9 mouse cellular contexts compared by ENCODE assay signal in the genomic region with DNA sequence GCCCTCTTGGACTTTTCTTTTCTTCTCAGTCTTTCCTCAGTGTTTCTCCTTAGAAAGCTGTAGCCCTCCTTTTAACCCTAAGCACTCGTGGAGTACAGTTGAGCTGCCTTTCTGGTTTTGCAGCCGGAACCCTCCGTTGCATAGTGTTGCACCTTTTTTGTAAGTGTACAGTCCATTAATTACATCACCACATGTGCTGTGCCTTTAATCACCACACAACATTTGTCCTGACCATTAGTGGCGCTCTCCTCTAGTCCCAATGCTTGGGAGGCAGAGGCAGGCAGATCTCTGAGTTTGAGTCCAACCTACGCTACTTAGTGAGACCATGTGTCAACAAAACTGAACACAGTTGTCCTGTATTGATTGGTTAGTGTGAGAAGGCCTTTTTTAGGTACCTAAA. TPM values are rescaled to one million over a fixed set of nuclear protein-coding genes. Genes with fewer than 3 reads are reported as not detected.
A peak's percentile ranks its signal among the peaks of the same experiment; 100 is the strongest.
DNase-seq lines count a peak whose midpoint lies in the region; ATAC-seq and TF ChIP-seq lines count a peak whose summit lies in the region.
"Had no signal": no experiment of that assay in that cellular context is flagged by ENCODE, and none has a peak within 500 bp of the region (broad histone marks: within the 10 kb centered on the region; RNA-seq: fewer than 3 reads in every experiment).

No protein-coding gene starts in this region.

- DNase-seq in adrenal gland, postnatal 14 days, result peak; percentile 2
- DNase-seq in adrenal gland, postnatal 25 days, result no peak
- DNase-seq in neural tube, embryonic 11.5 days (ENCODE audit: low spot score), result no peak
- no peak for DNase-seq in neural tube, embryonic 10.5 days (ENCODE audit: extremely low spot score, low spot score)
- no peak for DNase-seq in stomach, postnatal 0 days (ENCODE audit: low spot score)
- no peak for DNase-seq in frontal cortex, adult 2 months (ENCODE audit: extremely low spot score in 1 of 2, low spot score in 1 of 2)
- DNase-seq in adrenal gland, postnatal 36 days, result no peak

- H3K27me3 ChIP-seq in neural tube, embryonic 11.5 days (ENCODE audit: control insufficient read depth, insufficient read depth, low read length), result no peaks in the 10 kb centered on the region
- H3K27me3 ChIP-seq in limb, embryonic 15.5 days, result no peaks in the 10 kb centered on the region
- no peaks in the 10 kb centered on the region for H3K27me3 ChIP-seq in stomach, postnatal 0 days (ENCODE audit: control insufficient read depth, insufficient read depth, low read length)

- no peak for ATAC-seq in neural tube, embryonic 11.5 days (ENCODE audit: insufficient read depth, low FRiP score, low TSS enrichment)
- ATAC-seq in limb, embryonic 15.5 days (ENCODE audit: insufficient number of reproducible peaks, low FRiP score, low TSS enrichment, low read depth), result no peak
- ATAC-seq in stomach, postnatal 0 days (ENCODE audit: low FRiP score, low TSS enrichment), result no peak

- TF ChIP-seq EP300 in stomach, postnatal 0 days (optimal IDR thresholded peaks at IDR 0.05), result no peak

- H3K4me2 ChIP-seq in neural tube, embryonic 11.5 days (ENCODE audit: low read depth), result peak overlapping the region; percentile 84
- peak overlapping the region; percentile 82 for H3K4me2 ChIP-seq in limb, embryonic 15.5 days
- peak overlapping the region; percentile 86 for H3K4me2 ChIP-seq in stomach, postnatal 0 days (replicated peaks; ENCODE audit: low read depth)

- H3K27ac ChIP-seq in neural tube, embryonic 11.5 days (ENCODE audit: low read depth, low read length), result no peak overlapping the region
- H3K27ac ChIP-seq in limb, embryonic 15.5 days, result no peak overlapping the region
- H3K27ac ChIP-seq in stomach, postnatal 0 days (replicated peaks), result no peak overlapping the region

- no peaks in the 10 kb centered on the region for H3K9me3 ChIP-seq in neural tube, embryonic 11.5 days (ENCODE audit: control insufficient read depth, low read length)
- H3K9me3 ChIP-seq in limb, embryonic 15.5 days, result no peaks in the 10 kb centered on the region
- H3K9me3 ChIP-seq in stomach, postnatal 0 days (ENCODE audit: control insufficient read depth, low read length), result no peaks in the 10 kb centered on the region

- H3K36me3 ChIP-seq in neural tube, embryonic 11.5 days (ENCODE audit: control insufficient read depth, insufficient read depth, low read length), result peaks cover 23% of the 10 kb centered on the region
- H3K36me3 ChIP-seq in limb, embryonic 15.5 days, result peaks cover 44% of the 10 kb centered on the region
- H3K36me3 ChIP-seq in stomach, postnatal 0 days (ENCODE audit: control insufficient read depth, insufficient read depth, low read length), result peaks cover 24% of the 10 kb centered on the region

- peak overlapping the region; percentile 92 for H3K4me3 ChIP-seq in neural tube, embryonic 11.5 days (ENCODE audit: low read depth, low read length)
- H3K4me3 ChIP-seq in limb, embryonic 15.5 days, result peak overlapping the region; percentile 100
- peak overlapping the region; percentile 99 for H3K4me3 ChIP-seq in stomach, postnatal 0 days (ENCODE audit: low read depth, low read length)

- TF ChIP-seq CTCF in stomach, postnatal 0 days (IDR thresholded peaks at IDR 0.05; ENCODE audit: low read depth), result no peak

- H3K4me1 ChIP-seq in neural tube, embryonic 11.5 days (ENCODE audit: control insufficient read depth, insufficient read depth, low read length), result peaks cover 9% of the 10 kb centered on the region; the same call in 1 of the 2 replicates
- peaks cover 13% of the 10 kb centered on the region for H3K4me1 ChIP-seq in limb, embryonic 15.5 days
- H3K4me1 ChIP-seq in stomach, postnatal 0 days (replicated peaks; ENCODE audit: control insufficient read depth, insufficient read depth), result no peaks in the 10 kb centered on the region

- WGBS in neural tube, embryonic 11.5 days, result 89% methylated on average over 5 of the region's 5 CpGs
- WGBS in limb, embryonic 15.5 days, result 80% methylated on average over 5 of the region's 5 CpGs
- 76% methylated on average over 5 of the region's 5 CpGs for WGBS in stomach, postnatal 0 days

- peak overlapping the region; percentile 97 for H3K9ac ChIP-seq in neural tube, embryonic 11.5 days (ENCODE audit: low read length)
- peak overlapping the region; percentile 99 for H3K9ac ChIP-seq in limb, embryonic 15.5 days
- peak overlapping the region; percentile 99 for H3K9ac ChIP-seq in stomach, postnatal 0 days (ENCODE audit: low read length)

RNA-seq across cellular contexts. Expression of gene Bap1, which starts 0.8 kb away (rescaled TPM):
- 58.5 and 62.4 TPM in 2 replicates for total RNA-seq in adrenal gland, postnatal 14 days (2021)
- total RNA-seq in adrenal gland, postnatal 25 days (2021), result 62.6 and 65.9 TPM in 2 replicates
- polyA plus RNA-seq in neural tube, embryonic 11.5 days (2014; fragmentation: Nextera tagmentation; extraction: Ambion mirVana), result 113 and 125 TPM in 2 replicates
- 74.5 and 75.4 TPM in 2 replicates for polyA plus RNA-seq in limb, embryonic 15.5 days (2015; fragmentation: Nextera tagmentation; extraction: Ambion mirVana)
- polyA plus RNA-seq in stomach, postnatal 0 days (2015; fragmentation: Nextera tagmentation; extraction: Ambion mirVana), result 22.5 and 24.5 TPM in 2 replicates
- 131 and 145 TPM in 2 replicates for polyA plus RNA-seq in frontal cortex, adult 2 months (2012; rRNA removed)
- total RNA-seq in adrenal gland, postnatal 36 days (2021), result 10 to 100 TPM; 61.8 to 63.2 TPM

RNA-seq across cellular contexts. Expression of gene Phf7, which starts 1.0 kb away (rescaled TPM):
- 6.8 and 9.6 TPM in 2 replicates for total RNA-seq in adrenal gland, postnatal 14 days (2021)
- 7.6 and 11.0 TPM in 2 replicates for total RNA-seq in adrenal gland, postnatal 25 days (2021)
- polyA plus RNA-seq in neural tube, embryonic 11.5 days (2014; fragmentation: Nextera tagmentation; extraction: Ambion mirVana), result 12.7 and 13.1 TPM in 2 replicates
- 9.5 and 12.5 TPM in 2 replicates for polyA plus RNA-seq in limb, embryonic 15.5 days (2015; fragmentation: Nextera tagmentation; extraction: Ambion mirVana)
- polyA plus RNA-seq in stomach, postnatal 0 days (2015; fragmentation: Nextera tagmentation; extraction: Ambion mirVana), result 9.5 and 10.1 TPM in 2 replicates
- 4.5 and 5.9 TPM in 2 replicates for polyA plus RNA-seq in frontal cortex, adult 2 months (2012; rRNA removed)
- 1 to 10 TPM; 5.1 to 8.9 TPM for total RNA-seq in adrenal gland, postnatal 36 days (2021)

RNA-seq across cellular contexts. Expression of gene Sema3g, which starts 34.4 kb away (rescaled TPM):
- total RNA-seq in adrenal gland, postnatal 14 days (2021), result 10.9 and 13.9 TPM in 2 replicates
- 6.3 and 7.5 TPM in 2 replicates for total RNA-seq in adrenal gland, postnatal 25 days (2021)
- 0.21 and 0.50 TPM in 2 replicates for polyA plus RNA-seq in neural tube, embryonic 11.5 days (2014; fragmentation: Nextera tagmentation; extraction: Ambion mirVana)
- polyA plus RNA-seq in limb, embryonic 15.5 days (2015; fragmentation: Nextera tagmentation; extraction: Ambion mirVana), result 1.2 and 1.5 TPM in 2 replicates
- polyA plus RNA-seq in stomach, postnatal 0 days (2015; fragmentation: Nextera tagmentation; extraction: Ambion mirVana), result 0.38 and 0.53 TPM in 2 replicates
- 3.5 and 3.9 TPM in 2 replicates for polyA plus RNA-seq in frontal cortex, adult 2 months (2012; rRNA removed)
- total RNA-seq in adrenal gland, postnatal 36 days (2021), result 1 to 10 TPM; 5.7 to 9.6 TPM
- total RNA-seq: megakaryocyte-erythroid progenitor cell, adult 5-6 weeks had no signal

RNA-seq across cellular contexts. Expression of gene Nisch, which starts 35.3 kb away (rescaled TPM):
- 269 and 295 TPM in 2 replicates for total RNA-seq in adrenal gland, postnatal 14 days (2021)
- total RNA-seq in adrenal gland, postnatal 25 days (2021), result 393 and 398 TPM in 2 replicates
- polyA plus RNA-seq in neural tube, embryonic 11.5 days (2014; fragmentation: Nextera tagmentation; extraction: Ambion mirVana), result 322 and 326 TPM in 2 replicates
- 336 and 363 TPM in 2 replicates for polyA plus RNA-seq in limb, embryonic 15.5 days (2015; fragmentation: Nextera tagmentation; extraction: Ambion mirVana)
- 87.7 and 106 TPM in 2 replicates for polyA plus RNA-seq in stomach, postnatal 0 days (2015; fragmentation: Nextera tagmentation; extraction: Ambion mirVana)
- polyA plus RNA-seq in frontal cortex, adult 2 months (2012; rRNA removed), result 343 and 370 TPM in 2 replicates
- total RNA-seq in adrenal gland, postnatal 36 days (2021), result 100 to 1,000 TPM; 265 to 294 TPM

RNA-seq across cellular contexts. Expression of gene Tnnc1, which starts 44.0 kb away (rescaled TPM):
- total RNA-seq in adrenal gland, postnatal 14 days (2021), result 0.67 and 1.3 TPM in 2 replicates
- 1.9 TPM in 1 of 2 replicates, not detected in the other for total RNA-seq in adrenal gland, postnatal 25 days (2021)
- 63.0 and 83.2 TPM in 2 replicates for polyA plus RNA-seq in neural tube, embryonic 11.5 days (2014; fragmentation: Nextera tagmentation; extraction: Ambion mirVana)
- 276 and 549 TPM in 2 replicates for polyA plus RNA-seq in limb, embryonic 15.5 days (2015; fragmentation: Nextera tagmentation; extraction: Ambion mirVana)
- polyA plus RNA-seq in stomach, postnatal 0 days (2015; fragmentation: Nextera tagmentation; extraction: Ambion mirVana), result 4.1 and 6.5 TPM in 2 replicates
- 51.3 and 55.5 TPM in 2 replicates for polyA plus RNA-seq in frontal cortex, adult 2 months (2012; rRNA removed)
- 1 to 10 TPM in 1 of 2 experiments, under 1 TPM in 1; 0.76 to 1.5 TPM for total RNA-seq in adrenal gland, postnatal 36 days (2021)
